Mouse (Mus musculus): ENCODE results near the gene Otop2.
A peak's percentile ranks its signal among the peaks of the same experiment; 100 is the strongest.

Gene Otop2

GRCm38 (mm10) chr11:115275954-115276353 lies 31.0 kb upstream of the Otop2 start:
- DNase-seq (ENCODE audit: low read depth, low spot score), result no peak

GRCm38 (mm10) chr11:115276780-115277603 lies 30.0 kb upstream of the Otop2 start, which contains the start of gene Fdxr:
TSS of gene Fdxr (minus strand) at chr11:115277050.
- DNase-seq (ENCODE audit: low read depth, low spot score), result peak; percentile 100

GRCm38 (mm10) chr11:115277604-115277975 lies 29.4 kb upstream of the Otop2 start:
- DNase-seq (ENCODE audit: low read depth, low spot score), result no peak

- DNase-seq (ENCODE audit: low read depth, low spot score), result no peak
Measured at GRCm38 (mm10) chr11:115278176-115278575, 28.8 kb upstream of the Otop2 start.

- DNase-seq (ENCODE audit: low read depth, low spot score), result no peak
Measured at GRCm38 (mm10) chr11:115279726-115280125, 27.2 kb upstream of the Otop2 start.

GRCm38 (mm10) chr11:115282295-115282694 lies 24.7 kb upstream of the Otop2 start:
- DNase-seq (ENCODE audit: low read depth, low spot score), result no peak

- no peak for DNase-seq (ENCODE audit: low read depth, low spot score)
Measured at GRCm38 (mm10) chr11:115282723-115283485, 24.1 kb upstream of the Otop2 start.

GRCm38 (mm10) chr11:115283486-115283765 lies 23.5 kb upstream of the Otop2 start:
- DNase-seq (ENCODE audit: low read depth, low spot score), result no peak

- DNase-seq (ENCODE audit: low read depth, low spot score), result no peak
Measured at GRCm38 (mm10) chr11:115283891-115284620, 22.9 kb upstream of the Otop2 start.

- no peak for DNase-seq (ENCODE audit: low read depth, low spot score)
Measured at GRCm38 (mm10) chr11:115285282-115285681, 21.7 kb upstream of the Otop2 start.

GRCm38 (mm10) chr11:115286201-115286993 lies 20.6 kb upstream of the Otop2 start:
- DNase-seq (ENCODE audit: low read depth, low spot score), result peak; percentile 86

GRCm38 (mm10) chr11:115287386-115287785 lies 19.6 kb upstream of the Otop2 start:
- DNase-seq (ENCODE audit: low read depth, low spot score), result no peak

GRCm38 (mm10) chr11:115288305-115288704 lies 18.7 kb upstream of the Otop2 start:
- no peak for DNase-seq (ENCODE audit: low read depth, low spot score)

GRCm38 (mm10) chr11:115289885-115290284 lies 17.1 kb upstream of the Otop2 start:
- no peak for DNase-seq (ENCODE audit: low read depth, low spot score)

- no peak for DNase-seq (ENCODE audit: low read depth, low spot score)
Measured at GRCm38 (mm10) chr11:115290314-115290713, 16.6 kb upstream of the Otop2 start.

- peak; percentile 81 for DNase-seq (ENCODE audit: low read depth, low spot score)
Measured at GRCm38 (mm10) chr11:115290919-115291318, 16.0 kb upstream of the Otop2 start.

GRCm38 (mm10) chr11:115291503-115291902 lies 15.5 kb upstream of the Otop2 start:
- no peak for DNase-seq (ENCODE audit: low read depth, low spot score)

- DNase-seq (ENCODE audit: low read depth, low spot score), result no peak
Measured at GRCm38 (mm10) chr11:115292631-115293375, 14.2 kb upstream of the Otop2 start.

GRCm38 (mm10) chr11:115295939-115296338 lies 11.0 kb upstream of the Otop2 start:
- DNase-seq (ENCODE audit: low read depth, low spot score), result no peak

- no peak for DNase-seq (ENCODE audit: low read depth, low spot score)
Measured at GRCm38 (mm10) chr11:115296471-115297210, 10.3 kb upstream of the Otop2 start.
